Mouse (Mus musculus): ENCODE data around the gene Akap7. TPM values are rescaled to one million over a fixed set of nuclear protein-coding genes. Genes with fewer than 3 reads are reported as not detected.

Gene Akap7
- polyA plus RNA-seq, 1 experiment from 2014 or later: 18.5 TPM

- peaks cover 6% of the 10 kb centered on the region; the same call in 1 of the 2 replicates for H3K4me1 ChIP-seq
Measured at GRCm38 (mm10) chr10:25120871-25121554, 186.7 kb downstream of the Akap7 start.

More at GRCm38 (mm10) chr10:25120871-25121554, 186.7 kb downstream of the Akap7 start:
- no peaks in the 10 kb centered on the region for H3K27me3 ChIP-seq (ENCODE audit: low read depth, poor library complexity, severe bottlenecking)
- H3K27ac ChIP-seq: no peak overlapping the region
- no peaks in the 10 kb centered on the region for H3K9me3 ChIP-seq (replicated peaks)
- no peaks in the 10 kb centered on the region for H3K36me3 ChIP-seq
- no peak for DNase-seq (ENCODE audit: low spot score)
- H3K4me3 ChIP-seq: no peak overlapping the region
- WGBS: 89% methylated on average over 5 of the region's 5 CpGs

Other genes with a start within 250 kb of the Akap7 start
- 54.0 and 79.4 TPM in 2 replicates for gene Epb41l2, start 51.9 kb upstream of the Akap7 start, polyA plus RNA-seq (2016; fragmentation: Nextera tagmentation; extraction: Ambion mirVana)
- not detected in 2 replicates for gene Smlr1, start 228.4 kb upstream of the Akap7 start, polyA plus RNA-seq (2016; fragmentation: Nextera tagmentation; extraction: Ambion mirVana)

Data from limb, embryonic 10.5 days (tissue).